21 mouse cellular contexts compared by ENCODE assay signal in the genomic region with DNA sequence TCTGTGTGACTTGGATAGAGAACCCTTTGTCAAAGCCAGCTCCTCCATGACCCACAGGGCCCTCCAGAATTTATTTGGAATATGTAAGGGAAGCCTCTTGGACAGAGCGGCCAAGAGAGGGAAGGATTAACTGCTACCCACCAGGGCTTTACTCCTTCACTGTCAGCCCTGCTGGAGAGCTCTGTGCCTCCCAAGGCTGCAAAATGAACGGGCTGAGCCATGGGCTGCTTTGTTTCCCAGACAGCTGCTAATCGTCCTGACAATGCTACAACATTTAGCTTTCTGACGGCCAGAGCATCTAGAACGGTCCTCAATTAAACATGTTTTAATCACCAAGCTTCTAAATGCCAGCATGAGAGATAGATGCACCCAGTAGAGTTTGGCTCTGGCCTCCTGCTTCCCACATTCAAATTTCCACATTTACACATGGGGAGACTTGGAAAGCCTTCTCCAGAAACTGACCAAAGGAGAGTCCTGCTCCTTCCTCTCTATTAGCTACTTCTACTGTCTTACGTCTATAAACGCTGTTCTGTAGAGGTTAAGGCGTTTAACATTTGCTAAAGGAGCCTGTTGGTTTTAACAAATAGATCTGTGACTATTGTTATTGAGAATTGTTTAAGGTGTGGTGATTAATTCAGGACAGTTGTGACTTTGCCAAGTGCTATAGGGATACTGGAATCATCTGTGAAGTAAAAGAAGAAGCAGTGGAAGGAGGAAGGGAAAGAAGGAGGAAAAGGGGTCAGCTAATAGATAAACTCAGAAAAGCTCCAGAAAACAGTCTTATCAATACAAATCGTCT.
DNase-seq lines count a peak whose midpoint lies in the region; ATAC-seq and TF ChIP-seq lines count a peak whose summit lies in the region.
"Had no signal": no experiment of that assay in that cellular context is flagged by ENCODE, and none has a peak within 500 bp of the region (broad histone marks: within the 10 kb centered on the region; RNA-seq: fewer than 3 reads in every experiment).

No protein-coding gene starts in this region.

- H3K4me3 ChIP-seq in forebrain, embryonic 10.5 days: no peak overlapping the region
- no peak overlapping the region for H3K4me3 ChIP-seq in forebrain, postnatal 0 days (ENCODE audit: low read depth, low read length)
- no peak overlapping the region for H3K4me3 ChIP-seq in midbrain, embryonic 10.5 days
- no peak overlapping the region for H3K4me3 ChIP-seq in midbrain, embryonic 15.5 days
- H3K4me3 ChIP-seq: embryonic facial prominence, embryonic 10.5 days; heart, adult 2 months; hindbrain, embryonic 15.5 days; intestine, embryonic 15.5 days; limb, embryonic 10.5 days; myocyte; neural tube, embryonic 13.5 days had no signal

- no peak overlapping the region for H3K4me2 ChIP-seq in forebrain, postnatal 0 days (ENCODE audit: low read depth)
- H3K4me2 ChIP-seq in midbrain, embryonic 15.5 days: no peak overlapping the region
- H3K4me2 ChIP-seq: hindbrain, embryonic 15.5 days; intestine, embryonic 15.5 days; neural tube, embryonic 13.5 days had no signal

- no peak for ATAC-seq in forebrain, postnatal 0 days
- ATAC-seq in midbrain, embryonic 15.5 days (replicated peaks): no peak
- ATAC-seq: intestine, embryonic 15.5 days; lung, postnatal 0 days had no signal

- no peak for TF ChIP-seq CTCF in forebrain, postnatal 0 days (IDR thresholded peaks at IDR 0.05; ENCODE audit: low read depth)

- 37% methylated on average over 9 of the region's 9 CpGs for WGBS in forebrain, embryonic 10.5 days
- 37% methylated on average over 9 of the region's 9 CpGs for WGBS in forebrain, postnatal 0 days
- 29% methylated on average over 9 of the region's 9 CpGs for WGBS in midbrain, embryonic 10.5 days
- 25% methylated on average over 9 of the region's 9 CpGs for WGBS in midbrain, embryonic 15.5 days

- no peak for DNase-seq in forebrain, embryonic 10.5 days (ENCODE audit: extremely low spot score, low spot score)
- no peak for DNase-seq in forebrain, postnatal 0 days
- peak; percentile 76 for DNase-seq in heart, adult 11 months
- DNase-seq in heart, adult 9 months (ENCODE audit: low spot score in 2 of 2): no peak
- no peak for DNase-seq in midbrain, embryonic 10.5 days (ENCODE audit: low spot score)
- DNase-seq in ovary, postnatal 10 days (ENCODE audit: low spot score): no peak
- DNase-seq: adrenal gland, postnatal 36 days; cerebellum, adult 11 months; kidney, adult 8-10 months; kidney, postnatal 10 days; midbrain, embryonic 14.5 days; right cerebral cortex, postnatal 4 days had no signal

- H3K9ac ChIP-seq in forebrain, postnatal 0 days: no peak overlapping the region
- H3K9ac ChIP-seq in midbrain, embryonic 15.5 days: no peak overlapping the region
- H3K9ac ChIP-seq: hindbrain, embryonic 15.5 days; intestine, embryonic 15.5 days; neural tube, embryonic 13.5 days had no signal

- no peaks in the 10 kb centered on the region for H3K9me3 ChIP-seq in forebrain, embryonic 10.5 days
- H3K9me3 ChIP-seq in forebrain, postnatal 0 days (ENCODE audit: low read length): no peaks in the 10 kb centered on the region
- no peaks in the 10 kb centered on the region for H3K9me3 ChIP-seq in midbrain, embryonic 10.5 days (replicated peaks)
- no peaks in the 10 kb centered on the region for H3K9me3 ChIP-seq in midbrain, embryonic 15.5 days
- H3K9me3 ChIP-seq: embryonic facial prominence, embryonic 10.5 days; hindbrain, embryonic 15.5 days; intestine, embryonic 15.5 days; limb, embryonic 10.5 days; neural tube, embryonic 13.5 days had no signal

- no peaks in the 10 kb centered on the region for H3K27me3 ChIP-seq in forebrain, embryonic 10.5 days (ENCODE audit: poor library complexity, severe bottlenecking)
- no peaks in the 10 kb centered on the region for H3K27me3 ChIP-seq in forebrain, postnatal 0 days (ENCODE audit: insufficient read depth, low read length)
- H3K27me3 ChIP-seq in midbrain, embryonic 10.5 days (ENCODE audit: low read depth, poor library complexity, severe bottlenecking): peaks cover 5% of the 10 kb centered on the region; the same call in 1 of the 2 replicates
- H3K27me3 ChIP-seq in midbrain, embryonic 15.5 days (replicated peaks): no peaks in the 10 kb centered on the region
- H3K27me3 ChIP-seq: hindbrain, embryonic 15.5 days; intestine, embryonic 15.5 days; neural tube, embryonic 13.5 days had no signal

- peak overlapping the region; percentile 40; the same call in 1 of the 2 replicates for H3K27ac ChIP-seq in forebrain, embryonic 10.5 days
- no peak overlapping the region for H3K27ac ChIP-seq in forebrain, postnatal 0 days (ENCODE audit: low read depth, low read length)
- peak overlapping the region; percentile 19; the same call in 1 of the 2 replicates for H3K27ac ChIP-seq in midbrain, embryonic 10.5 days (replicated peaks)
- no peak overlapping the region for H3K27ac ChIP-seq in midbrain, embryonic 15.5 days
- H3K27ac ChIP-seq: embryonic facial prominence, embryonic 10.5 days; heart, adult 2 months; hindbrain, embryonic 15.5 days; intestine, embryonic 15.5 days; limb, embryonic 10.5 days; neural tube, embryonic 13.5 days had no signal

- H3K36me3 ChIP-seq in forebrain, embryonic 10.5 days (replicated peaks): peaks cover 20% of the 10 kb centered on the region
- H3K36me3 ChIP-seq in forebrain, postnatal 0 days (ENCODE audit: insufficient read depth): no peaks in the 10 kb centered on the region
- H3K36me3 ChIP-seq in midbrain, embryonic 10.5 days: no peaks in the 10 kb centered on the region
- no peaks in the 10 kb centered on the region for H3K36me3 ChIP-seq in midbrain, embryonic 15.5 days (replicated peaks)
- H3K36me3 ChIP-seq: hindbrain, embryonic 15.5 days; intestine, embryonic 15.5 days; neural tube, embryonic 13.5 days had no signal

- H3K4me1 ChIP-seq in forebrain, embryonic 10.5 days: peaks cover 53% of the 10 kb centered on the region
- peaks cover 7% of the 10 kb centered on the region for H3K4me1 ChIP-seq in forebrain, postnatal 0 days (ENCODE audit: insufficient read depth)
- peaks cover 28% of the 10 kb centered on the region for H3K4me1 ChIP-seq in midbrain, embryonic 10.5 days
- peaks cover 11% of the 10 kb centered on the region for H3K4me1 ChIP-seq in midbrain, embryonic 15.5 days
- H3K4me1 ChIP-seq: intestine, embryonic 15.5 days had no signal

Comparison
In these comparisons a context has a peak if more than half of its experiments do, and no peak if none do; other contexts are left out.
1. H3K27ac ChIP-seq: peak in forebrain, embryonic 10.5 days (single experiment) and midbrain, embryonic 10.5 days (single experiment); none in forebrain, postnatal 0 days (single experiment) and midbrain, embryonic 15.5 days (single experiment).